Mouse (Mus musculus) liver, embryonic 18 days (tissue): ENCODE data around the gene Mid1ip1. TPM values are rescaled to one million over a fixed set of nuclear protein-coding genes. Genes with fewer than 3 reads are reported as not detected.

Experiments used
- polyA plus RNA-seq: library from polyadenylated mRNA; depleted of rRNA; stranded (reverse); fragments of >200 nt; gene quantifications from 2 replicates; pipeline ENCODE4 v1.2.3, GENCODE M21; 2012; rRNA removed

The Mid1ip1 gene
- polyA plus RNA-seq = 21.8 and 25.6 TPM in 2 replicates

GRCm38 (mm10) chrX:10714696-10715140 lies at the start of gene Mid1ip1:
TSS of gene Mid1ip1 (plus strand) at chrX:10715013.

Other genes starting within 250 kb of the Mid1ip1 start
- gene Tspan7, start 229.9 kb upstream of the Mid1ip1 start, polyA plus RNA-seq = 30.1 and 32.1 TPM in 2 replicates